Mouse (Mus musculus): ENCODE measurements around the gene Socs1. TPM values are rescaled to one million over a fixed set of nuclear protein-coding genes. Genes with fewer than 3 reads are reported as not detected.

Socs1 gene
- polyA plus RNA-seq, 1 experiment from 2014 or later = 1.2 TPM

- Histone ChIP-seq H3K27ac (replicated peaks) (no peak overlapping the region), H3K27me3 (peaks cover 14% of the 10 kb centered on the region; the same call in 1 of the 2 replicates), H3K4me1 (replicated peaks) (no peaks in the 10 kb centered on the region), H3K4me3 (replicated peaks) (no peak overlapping the region), H3K36me3 (replicated peaks) (no peaks in the 10 kb centered on the region), H3K9ac (no peak overlapping the region), H3K9me3 (replicated peaks) (no peaks in the 10 kb centered on the region), H3K4me2 (no peak overlapping the region)
- WGBS (ENCODE audit: insufficient replicate concordance) = 60% methylated on average over 8 of the region's 8 CpGs
- ATAC-seq (ENCODE audit: insufficient read depth) = no peak
These were observed 24.2 kb downstream of the Socs1 start for GRCm38 (mm10) chr16:10761182-10761581.

DNA sequence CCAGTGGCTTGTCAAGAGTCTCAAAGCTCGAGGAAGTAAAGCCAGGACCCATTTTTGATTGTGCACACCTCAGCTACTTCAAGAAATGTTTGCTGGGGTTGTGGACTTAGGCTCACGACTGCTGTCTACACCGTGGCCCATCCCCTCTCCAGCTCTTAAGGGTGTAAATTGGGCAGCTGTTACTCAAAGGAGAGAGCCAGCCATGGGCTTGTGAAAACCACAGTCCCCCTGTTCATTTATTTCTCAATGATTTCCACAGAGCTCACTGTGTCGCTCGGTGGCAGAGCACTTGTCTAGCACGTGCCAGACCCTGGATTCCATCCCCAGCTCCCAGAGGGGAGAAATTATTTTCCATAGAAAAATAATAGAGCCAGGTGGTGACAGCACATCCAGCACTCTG is 29.2 kb downstream of the Socs1 start:
- Histone ChIP-seq H3K27ac (replicated peaks) (no peak overlapping the region), H3K9me3 (replicated peaks) (no peaks in the 10 kb centered on the region), H3K36me3 (replicated peaks) (no peaks in the 10 kb centered on the region), H3K4me3 (replicated peaks) (no peak overlapping the region), H3K9ac (no peak overlapping the region), H3K4me2 (no peak overlapping the region), H3K4me1 (replicated peaks) (no peaks in the 10 kb centered on the region), H3K27me3 (peaks cover 14% of the 10 kb centered on the region; the same call in 1 of the 2 replicates)
- 42% methylated on average over 6 of the region's 6 CpGs for WGBS (ENCODE audit: insufficient replicate concordance)
- no peak for ATAC-seq (ENCODE audit: insufficient read depth)

GRCm38 (mm10) chr16:10754521-10755296 is 30.6 kb downstream of the Socs1 start:
- Histone ChIP-seq H3K27me3 (peaks cover 10% of the 10 kb centered on the region; the same call in 1 of the 2 replicates), H3K9me3 (replicated peaks) (no peaks in the 10 kb centered on the region), H3K4me2 (no peak overlapping the region), H3K36me3 (replicated peaks) (no peaks in the 10 kb centered on the region), H3K4me1 (replicated peaks) (no peaks in the 10 kb centered on the region), H3K9ac (no peak overlapping the region), H3K27ac (replicated peaks) (no peak overlapping the region), H3K4me3 (replicated peaks) (no peak overlapping the region)
- 67% methylated on average over 3 of the region's 3 CpGs for WGBS (ENCODE audit: insufficient replicate concordance)
- ATAC-seq (ENCODE audit: insufficient read depth) = no peak

DNA sequence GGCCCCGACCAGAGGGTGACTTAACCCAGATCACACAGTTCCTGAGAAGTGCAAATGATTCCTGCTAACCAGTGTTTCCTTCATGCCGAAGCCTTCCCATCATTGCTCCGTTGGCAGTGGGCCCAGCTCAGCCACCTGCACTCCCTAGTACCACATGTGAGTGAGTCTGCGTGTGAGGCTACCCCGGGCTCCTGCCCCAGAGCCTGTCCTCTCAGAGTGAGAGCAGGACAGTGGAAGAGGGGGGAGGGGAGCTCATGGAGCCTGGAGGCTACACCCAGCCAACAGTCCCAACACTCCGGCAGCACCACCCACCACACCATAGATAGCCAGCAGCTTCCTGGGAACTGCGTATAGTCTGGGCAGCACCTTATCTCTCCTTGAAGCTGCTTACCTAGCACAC is 35.5 kb downstream of the Socs1 start:
- no peak for ATAC-seq (ENCODE audit: insufficient read depth)
- Histone ChIP-seq H3K27me3 (no peaks in the 10 kb centered on the region), H3K27ac (replicated peaks) (no peak overlapping the region), H3K4me2 (no peak overlapping the region), H3K9me3 (replicated peaks) (no peaks in the 10 kb centered on the region), H3K36me3 (replicated peaks) (no peaks in the 10 kb centered on the region), H3K9ac (no peak overlapping the region), H3K4me1 (replicated peaks) (no peaks in the 10 kb centered on the region), H3K4me3 (replicated peaks) (no peak overlapping the region)
- 61% methylated on average over 7 of the region's 7 CpGs for WGBS (ENCODE audit: insufficient replicate concordance)

- no peak overlapping the region for H3K4me3 ChIP-seq (replicated peaks)
- H3K4me1 ChIP-seq (replicated peaks) = no peaks in the 10 kb centered on the region
- H3K27ac ChIP-seq (replicated peaks) = no peak overlapping the region
- H3K9ac ChIP-seq = no peak overlapping the region
- no peaks in the 10 kb centered on the region for H3K36me3 ChIP-seq (replicated peaks)
- no peak overlapping the region for H3K4me2 ChIP-seq
- WGBS (ENCODE audit: insufficient replicate concordance) = 56% methylated on average over 7 of the region's 7 CpGs
- no peaks in the 10 kb centered on the region for H3K27me3 ChIP-seq
- no peaks in the 10 kb centered on the region for H3K9me3 ChIP-seq (replicated peaks)
- no peak for ATAC-seq (ENCODE audit: insufficient read depth)
These were observed 36.1 kb downstream of the Socs1 start for GRCm38 (mm10) chr16:10749226-10749625.

DNA sequence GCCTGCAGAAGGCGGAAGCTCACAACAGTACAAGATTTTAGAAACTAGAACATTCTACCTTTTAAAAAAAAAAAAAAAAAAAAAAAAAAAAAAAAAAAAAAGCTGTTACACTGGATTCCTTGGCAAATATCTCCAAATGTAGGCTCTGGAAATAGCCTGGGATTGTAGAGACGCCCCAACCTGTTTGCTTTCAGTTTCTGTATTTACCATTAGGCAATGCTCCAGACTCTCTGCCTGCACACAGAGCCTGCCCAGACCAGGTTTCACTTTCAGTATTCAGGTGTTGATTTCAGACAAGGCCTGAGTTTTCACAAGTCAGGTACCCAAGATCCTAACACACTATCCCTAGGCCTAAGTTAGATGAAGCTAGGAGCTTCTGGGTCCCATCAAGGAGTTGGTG is 44.3 kb downstream of the Socs1 start:
- no peaks in the 10 kb centered on the region for H3K9me3 ChIP-seq (replicated peaks)
- WGBS (ENCODE audit: insufficient replicate concordance) = 55% methylated on average over 2 of the region's 2 CpGs
- peaks cover 15% of the 10 kb centered on the region; the same call in 1 of the 2 replicates for H3K27me3 ChIP-seq
- no peaks in the 10 kb centered on the region for H3K36me3 ChIP-seq (replicated peaks)
- no peak for ATAC-seq (ENCODE audit: insufficient read depth)
- no peaks in the 10 kb centered on the region; the same call in 1 of the 2 replicates for H3K4me1 ChIP-seq (replicated peaks)
- no peak overlapping the region for H3K27ac ChIP-seq (replicated peaks)
- no peak overlapping the region for H3K4me3 ChIP-seq (replicated peaks)
- no peak overlapping the region for H3K4me2 ChIP-seq
- no peak overlapping the region for H3K9ac ChIP-seq

DNA sequence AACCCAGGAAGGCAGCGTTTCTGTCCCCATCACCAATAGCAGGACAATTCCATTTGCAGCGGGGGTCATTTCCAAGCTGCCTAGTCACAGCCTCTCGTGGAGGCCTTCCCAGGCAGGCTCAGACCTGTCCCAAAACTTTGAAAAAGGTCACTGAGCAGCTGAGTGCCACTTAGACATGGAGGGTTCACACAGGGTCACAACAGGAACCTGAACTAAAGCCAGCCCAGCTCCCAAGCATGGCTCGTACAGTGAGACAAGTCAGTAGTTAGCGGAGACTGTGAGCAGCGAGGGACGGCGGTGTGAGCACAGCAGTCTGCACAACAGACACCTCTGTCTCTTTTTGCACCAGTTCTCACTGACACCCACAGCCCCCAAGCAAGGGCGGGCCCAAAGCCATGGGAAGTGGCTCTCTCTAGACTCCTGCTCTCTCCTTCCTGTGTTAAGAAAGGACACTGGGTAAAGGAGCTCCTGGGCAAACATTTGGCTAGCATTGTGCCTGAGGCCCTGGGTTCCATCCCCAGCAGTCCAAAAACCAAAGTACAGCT is 45.4 kb downstream of the Socs1 start:
- Histone ChIP-seq H3K4me1 (replicated peaks) (no peaks in the 10 kb centered on the region; the same call in 1 of the 2 replicates), H3K27me3 (peaks cover 15% of the 10 kb centered on the region; the same call in 1 of the 2 replicates), H3K9me3 (replicated peaks) (no peaks in the 10 kb centered on the region), H3K4me3 (replicated peaks) (no peak overlapping the region), H3K9ac (no peak overlapping the region), H3K4me2 (no peak overlapping the region), H3K27ac (replicated peaks) (no peak overlapping the region), H3K36me3 (replicated peaks) (no peaks in the 10 kb centered on the region)
- ATAC-seq (ENCODE audit: insufficient read depth) = no peak
- WGBS (ENCODE audit: insufficient replicate concordance) = 66% methylated on average over 9 of the region's 9 CpGs

DNA sequence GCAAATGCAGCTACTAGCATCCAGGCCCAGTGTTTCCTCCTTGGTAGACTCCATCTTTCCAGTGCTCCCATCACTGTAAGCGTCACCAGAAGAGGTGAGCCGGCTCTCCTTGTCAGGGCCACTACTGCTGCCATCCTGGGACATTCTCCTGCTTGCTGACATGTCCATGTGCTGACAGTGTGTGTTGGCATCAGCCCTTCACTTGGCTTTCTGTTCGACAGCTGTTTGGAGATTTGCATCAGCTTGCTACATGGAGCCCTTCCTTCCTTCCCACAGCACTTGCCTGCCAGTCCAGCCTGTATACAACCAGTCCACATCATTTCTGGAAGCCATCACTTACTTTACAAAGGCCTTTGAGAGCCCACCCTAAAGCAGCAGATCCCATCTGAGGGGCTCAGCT is 46.5 kb downstream of the Socs1 start:
- Histone ChIP-seq H3K9me3 (replicated peaks) (no peaks in the 10 kb centered on the region), H3K36me3 (replicated peaks) (no peaks in the 10 kb centered on the region), H3K4me3 (replicated peaks) (no peak overlapping the region), H3K9ac (no peak overlapping the region), H3K27ac (replicated peaks) (no peak overlapping the region), H3K27me3 (peaks cover 15% of the 10 kb centered on the region; the same call in 1 of the 2 replicates), H3K4me2 (no peak overlapping the region), H3K4me1 (replicated peaks) (no peaks in the 10 kb centered on the region; the same call in 1 of the 2 replicates)
- 61% methylated on average over 3 of the region's 3 CpGs for WGBS (ENCODE audit: insufficient replicate concordance)
- ATAC-seq (ENCODE audit: insufficient read depth) = no peak

DNA sequence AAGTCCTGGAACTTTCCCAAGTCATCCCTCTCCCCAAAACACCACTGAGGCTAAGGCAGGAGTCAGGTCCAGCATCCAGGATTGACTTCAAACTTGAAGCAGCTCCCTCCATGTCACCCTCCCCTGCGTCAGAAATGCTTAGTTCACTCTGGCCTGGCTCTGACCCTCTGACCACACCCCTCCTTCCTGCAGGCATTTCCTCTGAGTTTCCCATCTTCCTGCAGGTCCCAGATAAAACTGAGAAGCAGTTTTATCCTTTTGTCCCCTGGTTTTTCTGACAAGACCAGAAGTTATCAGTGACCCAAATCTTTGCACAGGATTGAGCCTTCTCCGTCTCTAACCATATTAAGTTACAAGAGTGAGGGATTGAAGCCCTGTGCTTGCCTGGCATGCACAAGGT is 47.8 kb downstream of the Socs1 start:
- Histone ChIP-seq H3K27ac (replicated peaks) (no peak overlapping the region), H3K4me1 (replicated peaks) (peaks cover 9% of the 10 kb centered on the region), H3K36me3 (replicated peaks) (no peaks in the 10 kb centered on the region), H3K27me3 (peaks cover 15% of the 10 kb centered on the region; the same call in 1 of the 2 replicates), H3K4me2 (no peak overlapping the region), H3K4me3 (replicated peaks) (no peak overlapping the region), H3K9ac (no peak overlapping the region), H3K9me3 (replicated peaks) (no peaks in the 10 kb centered on the region)
- WGBS (ENCODE audit: insufficient replicate concordance) = 32% methylated on average over 2 of the region's 2 CpGs
- ATAC-seq (ENCODE audit: insufficient read depth) = no peak

- H3K9ac ChIP-seq = no peak overlapping the region
- ATAC-seq (ENCODE audit: insufficient read depth) = no peak
- H3K36me3 ChIP-seq (replicated peaks) = no peaks in the 10 kb centered on the region
- H3K4me3 ChIP-seq (replicated peaks) = no peak overlapping the region
- H3K4me2 ChIP-seq = no peak overlapping the region
- peaks cover 15% of the 10 kb centered on the region; the same call in 1 of the 2 replicates for H3K27me3 ChIP-seq
- WGBS (ENCODE audit: insufficient replicate concordance) = 40% methylated on average over 10 of the region's 10 CpGs
- H3K4me1 ChIP-seq (replicated peaks) = peaks cover 21% of the 10 kb centered on the region
- no peak overlapping the region for H3K27ac ChIP-seq (replicated peaks)
- H3K9me3 ChIP-seq (replicated peaks) = no peaks in the 10 kb centered on the region
These were observed 49.0 kb downstream of the Socs1 start for GRCm38 (mm10) chr16:10736364-10736763.

DNA sequence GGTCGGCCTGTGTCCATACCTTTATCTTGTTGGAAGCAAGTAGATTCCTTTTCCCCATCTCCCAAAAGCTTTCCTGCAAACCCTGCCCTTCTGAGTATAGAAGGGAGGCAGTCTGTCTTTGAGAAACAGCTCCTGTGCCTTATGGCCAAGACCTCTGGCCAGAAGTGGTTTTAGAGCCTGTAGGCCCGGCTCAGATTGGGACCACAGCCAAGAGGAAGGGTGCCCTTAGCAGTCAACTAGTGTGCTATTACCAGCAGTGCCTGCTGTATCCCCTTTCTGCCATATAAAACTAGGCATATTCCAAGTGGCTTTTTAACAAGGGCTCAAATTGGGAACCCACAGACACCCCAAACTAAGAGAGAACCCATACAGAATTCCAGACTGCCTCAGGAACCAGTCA is 49.6 kb downstream of the Socs1 start:
- no peak for ATAC-seq (ENCODE audit: insufficient read depth)
- Histone ChIP-seq H3K4me2 (no peak overlapping the region), H3K27ac (replicated peaks) (no peak overlapping the region), H3K4me3 (replicated peaks) (no peak overlapping the region), H3K4me1 (replicated peaks) (peaks cover 27% of the 10 kb centered on the region), H3K27me3 (peaks cover 15% of the 10 kb centered on the region; the same call in 1 of the 2 replicates), H3K9me3 (replicated peaks) (no peaks in the 10 kb centered on the region), H3K9ac (no peak overlapping the region), H3K36me3 (replicated peaks) (no peaks in the 10 kb centered on the region)
- 64% methylated on average over 2 of the region's 2 CpGs for WGBS (ENCODE audit: insufficient replicate concordance)
